Mouse (Mus musculus): ENCODE results near the gene Gm45711. TPM values are rescaled to one million over a fixed set of nuclear protein-coding genes. Genes with fewer than 3 reads are reported as not detected.

Gm45711 gene
- not detected for polyA plus RNA-seq (2015; fragmentation: Illumina TruSeq; extraction: RNeasy Lipid Tissue Mini Kit (QIAGEN cat#74804); ENCODE audit: insufficient read depth, low replicate concordance)

GRCm38 (mm10) chr8:104309441-104310155, at the start of gene Gm45711, which contains the start of gene Cmtm1:
Gene Gm45711, minus strand, starts transcription at chr8:104310081.
Gene Cmtm1, minus strand, starts transcription at chr8:104310145.

GRCm38 (mm10) chr8:104339229-104339982, 29.5 kb upstream of the Gm45711 start, which contains the start of gene Cmtm3:
Gene Cmtm3, plus strand, starts transcription at chr8:104339410.

GRCm38 (mm10) chr8:104321930-104322329, 12.0 kb upstream of the Gm45711 start, which contains the start of gene Cmtm2b:
Gene Cmtm2b, plus strand, starts transcription at chr8:104322230.

GRCm38 (mm10) chr8:104321267-104321666, 11.4 kb upstream of the Gm45711 start, which contains the start of gene Gm11020:
Gene Gm11020, plus strand, starts transcription at chr8:104321567.

GRCm38 (mm10) chr8:104293081-104293480, 16.8 kb downstream of the Gm45711 start, which contains the start of gene Cmtm2a:
Gene Cmtm2a, minus strand, starts transcription at chr8:104293181.

GRCm38 (mm10) chr8:104250439-104251367, 59.2 kb downstream of the Gm45711 start, which contains the start of gene Cklf:
Gene Cklf, plus strand, starts transcription at chr8:104250861.

GRCm38 (mm10) chr8:104248276-104248675, 61.6 kb downstream of the Gm45711 start, which contains the start of gene Tk2:
Gene Tk2, minus strand, starts transcription at chr8:104248558.

Other genes with a start within 250 kb of the Gm45711 start
- gene Cdh5, start 208.5 kb downstream of the Gm45711 start, polyA plus RNA-seq (2015; fragmentation: Illumina TruSeq; extraction: RNeasy Lipid Tissue Mini Kit (QIAGEN cat#74804); ENCODE audit: insufficient read depth, low replicate concordance): 23.8 TPM
- not detected for gene Bean1, start 139.6 kb downstream of the Gm45711 start, polyA plus RNA-seq (2015; fragmentation: Illumina TruSeq; extraction: RNeasy Lipid Tissue Mini Kit (QIAGEN cat#74804); ENCODE audit: insufficient read depth, low replicate concordance)
- 71.4 TPM for gene Tk2, start 61.5 kb downstream of the Gm45711 start, polyA plus RNA-seq (2015; fragmentation: Illumina TruSeq; extraction: RNeasy Lipid Tissue Mini Kit (QIAGEN cat#74804); ENCODE audit: insufficient read depth, low replicate concordance)
- gene Cklf, start 59.2 kb downstream of the Gm45711 start, polyA plus RNA-seq (2015; fragmentation: Illumina TruSeq; extraction: RNeasy Lipid Tissue Mini Kit (QIAGEN cat#74804); ENCODE audit: insufficient read depth, low replicate concordance): 107 TPM
- gene Cmtm2a, start 16.9 kb downstream of the Gm45711 start, polyA plus RNA-seq (2015; fragmentation: Illumina TruSeq; extraction: RNeasy Lipid Tissue Mini Kit (QIAGEN cat#74804); ENCODE audit: insufficient read depth, low replicate concordance): not detected
- gene Cmtm1, start 64 bp upstream of the Gm45711 start, polyA plus RNA-seq (2015; fragmentation: Illumina TruSeq; extraction: RNeasy Lipid Tissue Mini Kit (QIAGEN cat#74804); ENCODE audit: insufficient read depth, low replicate concordance): not detected
- not detected for gene Gm11020, start 11.5 kb upstream of the Gm45711 start, polyA plus RNA-seq (2015; fragmentation: Illumina TruSeq; extraction: RNeasy Lipid Tissue Mini Kit (QIAGEN cat#74804); ENCODE audit: insufficient read depth, low replicate concordance)
- gene Cmtm2b, start 12.1 kb upstream of the Gm45711 start, polyA plus RNA-seq (2015; fragmentation: Illumina TruSeq; extraction: RNeasy Lipid Tissue Mini Kit (QIAGEN cat#74804); ENCODE audit: insufficient read depth, low replicate concordance): not detected
- 48.5 TPM for gene Cmtm3, start 29.3 kb upstream of the Gm45711 start, polyA plus RNA-seq (2015; fragmentation: Illumina TruSeq; extraction: RNeasy Lipid Tissue Mini Kit (QIAGEN cat#74804); ENCODE audit: insufficient read depth, low replicate concordance)
- gene Cmtm4, start 85.7 kb upstream of the Gm45711 start, polyA plus RNA-seq (2015; fragmentation: Illumina TruSeq; extraction: RNeasy Lipid Tissue Mini Kit (QIAGEN cat#74804); ENCODE audit: insufficient read depth, low replicate concordance): 11.4 TPM
- 66.6 TPM for gene Dync1li2, start 133.0 kb upstream of the Gm45711 start, polyA plus RNA-seq (2015; fragmentation: Illumina TruSeq; extraction: RNeasy Lipid Tissue Mini Kit (QIAGEN cat#74804); ENCODE audit: insufficient read depth, low replicate concordance)
- 4.2 TPM for gene Terb1, start 199.8 kb upstream of the Gm45711 start, polyA plus RNA-seq (2015; fragmentation: Illumina TruSeq; extraction: RNeasy Lipid Tissue Mini Kit (QIAGEN cat#74804); ENCODE audit: insufficient read depth, low replicate concordance)
- gene Nae1, start 224.6 kb upstream of the Gm45711 start, polyA plus RNA-seq (2015; fragmentation: Illumina TruSeq; extraction: RNeasy Lipid Tissue Mini Kit (QIAGEN cat#74804); ENCODE audit: insufficient read depth, low replicate concordance): 107 TPM
- 1.5 TPM for gene Car7, start 224.6 kb upstream of the Gm45711 start, polyA plus RNA-seq (2015; fragmentation: Illumina TruSeq; extraction: RNeasy Lipid Tissue Mini Kit (QIAGEN cat#74804); ENCODE audit: insufficient read depth, low replicate concordance)

Data from spleen, adult 10 weeks (tissue).